Mouse (Mus musculus): Measurements from ENCODE around the gene Gm20388.

- TF ChIP-seq CTCF (IDR thresholded peaks at IDR 0.05; ENCODE audit: low read depth, low read length) (no peak), TAL1 (conservative IDR thresholded peaks at IDR 0.05; ENCODE audit: low read depth, low read length) (no peak), POLR2AphosphoS5 (IDR thresholded peaks at IDR 0.05; ENCODE audit: insufficient replicate concordance, low read depth, low read length) (no peak), GATA1 (IDR thresholded peaks at IDR 0.05; ENCODE audit: borderline replicate concordance, low read length) (no peak)
Observed at GRCm38 (mm10) chr8:122912150-122912549, 3001.5 kb downstream of the Gm20388 start.

Measured in G1E (cell line).